8 mouse cellular contexts compared by ENCODE assay signal in the genomic region with DNA sequence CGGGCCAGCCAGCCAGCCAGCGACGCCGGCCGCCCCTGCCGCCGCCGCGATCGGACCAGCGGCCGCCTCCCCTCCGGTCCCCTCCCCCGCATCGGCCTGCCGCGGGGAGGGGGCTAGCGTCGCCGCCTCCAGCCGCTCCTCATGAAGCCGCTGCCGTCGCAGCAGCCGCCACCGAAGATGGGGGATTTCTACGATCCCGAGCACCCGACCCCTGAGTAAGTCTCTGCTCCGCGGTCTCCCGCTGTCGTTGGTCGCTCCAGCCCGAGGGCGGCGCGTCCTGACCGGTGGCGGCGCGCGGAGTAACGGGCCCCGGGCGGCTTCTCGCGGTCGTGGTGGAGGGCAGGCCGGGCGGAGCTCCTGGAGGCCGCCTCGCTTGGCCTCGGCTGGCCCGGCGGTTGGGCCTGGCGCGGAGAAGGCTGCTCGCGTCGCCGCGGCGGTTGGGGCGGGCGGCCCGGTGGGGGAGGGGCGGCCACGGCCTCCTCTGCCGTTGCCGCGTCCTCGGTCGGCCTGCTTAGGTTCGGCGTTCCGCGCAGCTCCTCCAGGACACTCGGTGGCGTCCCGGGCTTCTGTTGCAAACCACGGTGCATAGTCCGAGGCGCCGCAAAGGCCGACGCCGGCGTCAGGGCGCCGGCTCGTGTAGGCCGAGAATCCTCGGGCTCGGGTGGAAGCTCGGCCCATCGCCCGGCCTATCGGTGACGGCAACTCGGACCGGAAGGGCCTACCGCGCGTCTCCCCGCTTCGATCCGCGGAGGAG. TPM values are rescaled to one million over a fixed set of nuclear protein-coding genes. Genes with fewer than 3 reads are reported as not detected.
DNase-seq lines count a peak whose midpoint lies in the region; ATAC-seq and TF ChIP-seq lines count a peak whose summit lies in the region.

A gene (plus strand): TSS at position 60 of the 754 bp plus-strand sequence.

- peak within 1 kb of the TSS; percentile 80 for H3K4me3 ChIP-seq in heart, embryonic 12.5 days
- peak within 1 kb of the TSS; percentile 99 for H3K4me3 ChIP-seq in kidney, postnatal 0 days (replicated peaks; ENCODE audit: low read depth, low read length)
- peak within 1 kb of the TSS; percentile 81 for H3K4me3 ChIP-seq in liver, adult 2 months (ENCODE audit: insufficient read depth, low read depth, low read length)
- H3K4me3 ChIP-seq in stomach, embryonic 16.5 days (replicated peaks; ENCODE audit: low read length) = peak within 1 kb of the TSS; percentile 99

- H3K4me2 ChIP-seq in heart, embryonic 12.5 days = peak within 1 kb of the TSS; percentile 74
- peak within 1 kb of the TSS; percentile 55 for H3K4me2 ChIP-seq in kidney, postnatal 0 days (ENCODE audit: low read length)
- H3K4me2 ChIP-seq in stomach, embryonic 16.5 days (ENCODE audit: low read depth, low read length) = peak within 1 kb of the TSS; percentile 88

- H3K79me2 ChIP-seq in liver, adult 2 months (ENCODE audit: control insufficient read depth, insufficient read depth, low read length) = peaks cover 30% of the 10 kb centered on the region; the same call in 1 of the 2 replicates

- peak; percentile 59 to 64 for DNase-seq in CD8-positive naive resting alpha-beta T cell, adult 2 months (ENCODE audit: low read depth in 2 of 2, low spot score in 2 of 2)
- DNase-seq in brain, embryonic 14.5 days (ENCODE audit: low read depth) = peak; percentile 73
- DNase-seq in kidney, postnatal 0 days (ENCODE audit: low spot score) = peak; percentile 56
- DNase-seq in liver, adult 2 months (ENCODE audit: extremely low read depth, low read depth, low spot score) = peak; percentile 52

- H3K9ac ChIP-seq in heart, embryonic 12.5 days = peak within 1 kb of the TSS; percentile 95
- peak within 1 kb of the TSS; percentile 100 for H3K9ac ChIP-seq in kidney, postnatal 0 days (ENCODE audit: low read depth, low read length)
- peak within 1 kb of the TSS; percentile 99 for H3K9ac ChIP-seq in liver, adult 2 months (ENCODE audit: low read depth, low read length)
- peak within 1 kb of the TSS; percentile 100 for H3K9ac ChIP-seq in stomach, embryonic 16.5 days (ENCODE audit: low read length)

- H3K36me3 ChIP-seq in heart, embryonic 12.5 days = no peaks in the 10 kb centered on the region; the same call in 1 of the 2 replicates
- no peaks in the 10 kb centered on the region for H3K36me3 ChIP-seq in kidney, postnatal 0 days (ENCODE audit: insufficient read depth, low read length)
- H3K36me3 ChIP-seq in liver, adult 2 months (ENCODE audit: control insufficient read depth, insufficient read depth, low read length) = no peaks in the 10 kb centered on the region
- H3K36me3 ChIP-seq in stomach, embryonic 16.5 days (ENCODE audit: control insufficient read depth, insufficient read depth, low read length) = no peaks in the 10 kb centered on the region

- peak; percentile 44 for ATAC-seq in erythroid progenitor cell, adult 5-6 weeks (replicated peaks; ENCODE audit: low FRiP score, poor library complexity, severe bottlenecking)
- peak; percentile 65 for ATAC-seq in heart, embryonic 12.5 days (ENCODE audit: insufficient number of reproducible peaks, low FRiP score)
- ATAC-seq in kidney, postnatal 0 days (replicated peaks; ENCODE audit: low FRiP score, low read depth) = peak; percentile 70
- ATAC-seq in monocyte, adult 5-6 weeks (replicated peaks; ENCODE audit: insufficient number of reproducible peaks, low FRiP score, low TSS enrichment, poor library complexity, severe bottlenecking) = no peak
- peak; percentile 69 for ATAC-seq in stomach, embryonic 16.5 days (ENCODE audit: insufficient read depth, low FRiP score)

- H3K27ac ChIP-seq in heart, embryonic 12.5 days (ENCODE audit: poor library complexity, severe bottlenecking) = peak within 1 kb of the TSS; percentile 99
- peak within 1 kb of the TSS; percentile 100 for H3K27ac ChIP-seq in kidney, postnatal 0 days
- H3K27ac ChIP-seq in liver, adult 2 months (replicated peaks; ENCODE audit: insufficient read depth, low read depth, low read length) = peak within 1 kb of the TSS; percentile 95
- peak within 1 kb of the TSS; percentile 100 for H3K27ac ChIP-seq in stomach, embryonic 16.5 days (ENCODE audit: low read length)

- H3K4me1 ChIP-seq in heart, embryonic 12.5 days (replicated peaks) = peaks cover 22% of the 10 kb centered on the region
- peaks cover 14% of the 10 kb centered on the region for H3K4me1 ChIP-seq in kidney, postnatal 0 days (replicated peaks; ENCODE audit: insufficient read depth, low read length)
- H3K4me1 ChIP-seq in liver, adult 2 months (ENCODE audit: control insufficient read depth, insufficient read depth, low read length) = peaks cover 17% of the 10 kb centered on the region
- H3K4me1 ChIP-seq in stomach, embryonic 16.5 days (ENCODE audit: control insufficient read depth, insufficient read depth, low read length) = peaks cover 15% of the 10 kb centered on the region

- H3K27me3 ChIP-seq in heart, embryonic 12.5 days (replicated peaks) = no peaks in the 10 kb centered on the region
- no peaks in the 10 kb centered on the region for H3K27me3 ChIP-seq in kidney, postnatal 0 days (ENCODE audit: insufficient read depth, low read length)
- no peaks in the 10 kb centered on the region for H3K27me3 ChIP-seq in liver, adult 2 months (ENCODE audit: control insufficient read depth, insufficient read depth, low read length)
- no peaks in the 10 kb centered on the region for H3K27me3 ChIP-seq in stomach, embryonic 16.5 days (ENCODE audit: control insufficient read depth, insufficient read depth, low read length)

- under 1% methylated on average over 98 of the region's 109 CpGs for WGBS in heart, embryonic 12.5 days
- under 1% methylated on average over 92 of the region's 109 CpGs for WGBS in kidney, postnatal 0 days
- WGBS in liver, adult 2 months = under 1% methylated on average over 96 of the region's 109 CpGs
- WGBS in stomach, embryonic 16.5 days = under 1% methylated on average over 86 of the region's 109 CpGs

- peak; percentile 64 for TF ChIP-seq POLR2A in brain, embryonic 14.5 days (IDR thresholded peaks at IDR 0.05; ENCODE audit: borderline replicate concordance, extremely low read depth, insufficient read depth, insufficient read length, poor library complexity, severe bottlenecking)
- no peak for TF ChIP-seq POLR2A in liver, adult 2 months (IDR thresholded peaks at IDR 0.05; ENCODE audit: extremely low read depth, insufficient read depth, low read length)

- no peak for TF ChIP-seq CTCF in brain, embryonic 14.5 days (IDR thresholded peaks at IDR 0.05; ENCODE audit: borderline replicate concordance, extremely low read depth, insufficient read depth, insufficient read length)
- TF ChIP-seq CTCF in kidney, postnatal 0 days (IDR thresholded peaks at IDR 0.05; ENCODE audit: low read depth) = no peak
- no peak for TF ChIP-seq CTCF in liver, adult 2 months (IDR thresholded peaks at IDR 0.05; ENCODE audit: low read depth, low read length)

- H3K9me3 ChIP-seq in heart, embryonic 12.5 days (replicated peaks) = no peaks in the 10 kb centered on the region
- H3K9me3 ChIP-seq in kidney, postnatal 0 days (replicated peaks; ENCODE audit: low read length) = no peaks in the 10 kb centered on the region
- no peaks in the 10 kb centered on the region for H3K9me3 ChIP-seq in stomach, embryonic 16.5 days (replicated peaks; ENCODE audit: control insufficient read depth, low read length)

RNA-seq across cellular contexts. Expression of the gene that starts here (rescaled TPM):
- polyA plus RNA-seq in brain, embryonic 14.5 days (2012; rRNA removed) = 83.3 and 90.6 TPM in 2 replicates
- total RNA-seq in erythroid progenitor cell, adult 5-6 weeks (2015; ENCODE audit: low replicate concordance) = 157 and 174 TPM in 2 replicates
- total RNA-seq in erythroid progenitor cell, adult 5-6 weeks (2017; ENCODE audit: low replicate concordance) = 279 and 283 TPM in 2 replicates
- 26.4 and 28.5 TPM in 2 replicates for polyA plus RNA-seq in heart, embryonic 12.5 days (2016; fragmentation: Nextera tagmentation; extraction: Ambion mirVana)
- polyA plus RNA-seq in kidney, postnatal 0 days (2015; fragmentation: Nextera tagmentation; extraction: Ambion mirVana) = 23.7 and 24.5 TPM in 2 replicates
- total RNA-seq in liver, adult 2 months (2014; rRNA removed) = 31.7 and 36.5 TPM in 2 replicates
- polyA plus RNA-seq in liver, adult 2 months (2012; rRNA removed) = 15.7 and 20.1 TPM in 2 replicates
- 253 to 368 TPM (median 266 TPM) in 3 replicates for total RNA-seq in monocyte, adult 5-6 weeks (2017)
- polyA plus RNA-seq in stomach, embryonic 16.5 days (2015; fragmentation: Nextera tagmentation; extraction: Ambion mirVana) = 27.0 and 29.0 TPM in 2 replicates
